Mouse (Mus musculus): ENCODE results near the gene Sh3bp5. TPM values are rescaled to one million over a fixed set of nuclear protein-coding genes. Genes with fewer than 3 reads are reported as not detected.

Gene Sh3bp5
- polyA plus RNA-seq, 1 experiment from 2014 or later = 26.7 TPM

GRCm38 (mm10) chr14:31327196-31327595, 108.7 kb downstream of the Sh3bp5 start:
- Histone ChIP-seq H3K9me3 (ENCODE audit: control insufficient read depth, low read length) (no peaks in the 10 kb centered on the region), H3K4me3 (ENCODE audit: low read depth, low read length) (no peak overlapping the region), H3K9ac (ENCODE audit: low read length) (no peak overlapping the region), H3K4me2 (ENCODE audit: low read depth, severe bottlenecking) (no peak overlapping the region), H3K36me3 (ENCODE audit: control insufficient read depth, insufficient read depth, low read length) (no peaks in the 10 kb centered on the region), H3K4me1 (ENCODE audit: control insufficient read depth, insufficient read depth, low read length) (no peaks in the 10 kb centered on the region), H3K27ac (replicated peaks; ENCODE audit: low read depth, low read length) (no peak overlapping the region), H3K27me3 (ENCODE audit: control insufficient read depth, insufficient read depth, low read length) (no peaks in the 10 kb centered on the region)
- 91% methylated on average over 1 of the region's 1 CpGs for WGBS
- no peak for DNase-seq (ENCODE audit: low spot score)
- no peak for ATAC-seq (ENCODE audit: insufficient number of reproducible peaks, low FRiP score, low TSS enrichment, low read depth)

GRCm38 (mm10) chr14:31326770-31327169, 109.1 kb downstream of the Sh3bp5 start:
- Histone ChIP-seq H3K36me3 (ENCODE audit: control insufficient read depth, insufficient read depth, low read length) (no peaks in the 10 kb centered on the region), H3K27ac (replicated peaks; ENCODE audit: low read depth, low read length) (no peak overlapping the region), H3K4me1 (ENCODE audit: control insufficient read depth, insufficient read depth, low read length) (no peaks in the 10 kb centered on the region), H3K9ac (ENCODE audit: low read length) (no peak overlapping the region), H3K4me2 (ENCODE audit: low read depth, severe bottlenecking) (no peak overlapping the region), H3K4me3 (ENCODE audit: low read depth, low read length) (no peak overlapping the region), H3K27me3 (ENCODE audit: control insufficient read depth, insufficient read depth, low read length) (no peaks in the 10 kb centered on the region), H3K9me3 (ENCODE audit: control insufficient read depth, low read length) (no peaks in the 10 kb centered on the region)
- no peak for DNase-seq (ENCODE audit: low spot score)
- no peak for ATAC-seq (ENCODE audit: insufficient number of reproducible peaks, low FRiP score, low TSS enrichment, low read depth)
- WGBS = 72% methylated on average over 7 of the region's 7 CpGs

- DNase-seq (ENCODE audit: low spot score) (no peak), ATAC-seq (ENCODE audit: insufficient number of reproducible peaks, low FRiP score, low TSS enrichment, low read depth) (no peak)
- Histone ChIP-seq H3K4me2 (ENCODE audit: low read depth, severe bottlenecking) (no peak overlapping the region), H3K36me3 (ENCODE audit: control insufficient read depth, insufficient read depth, low read length) (no peaks in the 10 kb centered on the region), H3K4me3 (ENCODE audit: low read depth, low read length) (no peak overlapping the region), H3K9me3 (ENCODE audit: control insufficient read depth, low read length) (no peaks in the 10 kb centered on the region), H3K27me3 (ENCODE audit: control insufficient read depth, insufficient read depth, low read length) (no peaks in the 10 kb centered on the region), H3K9ac (ENCODE audit: low read length) (no peak overlapping the region), H3K27ac (replicated peaks; ENCODE audit: low read depth, low read length) (no peak overlapping the region), H3K4me1 (ENCODE audit: control insufficient read depth, insufficient read depth, low read length) (no peaks in the 10 kb centered on the region)
- WGBS = 54% methylated on average over 5 of the region's 5 CpGs
Observed at GRCm38 (mm10) chr14:31325551-31325950, 110.3 kb downstream of the Sh3bp5 start.

- Histone ChIP-seq H3K27me3 (ENCODE audit: control insufficient read depth, insufficient read depth, low read length) (no peaks in the 10 kb centered on the region), H3K27ac (replicated peaks; ENCODE audit: low read depth, low read length) (no peak overlapping the region), H3K36me3 (ENCODE audit: control insufficient read depth, insufficient read depth, low read length) (no peaks in the 10 kb centered on the region), H3K4me1 (ENCODE audit: control insufficient read depth, insufficient read depth, low read length) (no peaks in the 10 kb centered on the region), H3K9me3 (ENCODE audit: control insufficient read depth, low read length) (no peaks in the 10 kb centered on the region), H3K4me3 (ENCODE audit: low read depth, low read length) (no peak overlapping the region), H3K4me2 (ENCODE audit: low read depth, severe bottlenecking) (no peak overlapping the region), H3K9ac (ENCODE audit: low read length) (no peak overlapping the region)
- no peak for DNase-seq (ENCODE audit: low spot score)
- 63% methylated on average over 10 of the region's 10 CpGs for WGBS
- ATAC-seq (ENCODE audit: insufficient number of reproducible peaks, low FRiP score, low TSS enrichment, low read depth) = no peak
Observed at GRCm38 (mm10) chr14:31324851-31325250, 111.0 kb downstream of the Sh3bp5 start.

GRCm38 (mm10) chr14:31323849-31324792, 111.8 kb downstream of the Sh3bp5 start, which contains the start of gene Dnah1:
Dnah1 (minus strand) TSS chr14:31323896.
- Histone ChIP-seq H3K4me2 (ENCODE audit: low read depth, severe bottlenecking) (peak within 1 kb of the TSS; percentile 40), H3K36me3 (ENCODE audit: control insufficient read depth, insufficient read depth, low read length) (no peaks in the 10 kb centered on the region), H3K9me3 (ENCODE audit: control insufficient read depth, low read length) (no peaks in the 10 kb centered on the region), H3K4me3 (ENCODE audit: low read depth, low read length) (peak within 1 kb of the TSS; percentile 25), H3K4me1 (ENCODE audit: control insufficient read depth, insufficient read depth, low read length) (no peaks in the 10 kb centered on the region), H3K9ac (ENCODE audit: low read length) (peak within 1 kb of the TSS; percentile 28; the same call in 1 of the 2 replicates), H3K27ac (replicated peaks; ENCODE audit: low read depth, low read length) (no peak within 1 kb of the TSS), H3K27me3 (ENCODE audit: control insufficient read depth, insufficient read depth, low read length) (no peaks in the 10 kb centered on the region)
- DNase-seq (ENCODE audit: low spot score) (peak; percentile 64), ATAC-seq (ENCODE audit: insufficient number of reproducible peaks, low FRiP score, low TSS enrichment, low read depth) (peak; percentile 64; the same call in 1 of the 2 replicates)
- 33% methylated on average over 28 of the region's 28 CpGs for WGBS

- Histone ChIP-seq H3K4me2 (ENCODE audit: low read depth, severe bottlenecking) (peak overlapping the region; percentile 40), H3K9ac (ENCODE audit: low read length) (no peak overlapping the region), H3K4me1 (ENCODE audit: control insufficient read depth, insufficient read depth, low read length) (no peaks in the 10 kb centered on the region), H3K27me3 (ENCODE audit: control insufficient read depth, insufficient read depth, low read length) (no peaks in the 10 kb centered on the region), H3K9me3 (ENCODE audit: control insufficient read depth, low read length) (no peaks in the 10 kb centered on the region), H3K27ac (replicated peaks; ENCODE audit: low read depth, low read length) (no peak overlapping the region), H3K4me3 (ENCODE audit: low read depth, low read length) (no peak overlapping the region), H3K36me3 (ENCODE audit: control insufficient read depth, insufficient read depth, low read length) (no peaks in the 10 kb centered on the region)
- no peak for ATAC-seq (ENCODE audit: insufficient number of reproducible peaks, low FRiP score, low TSS enrichment, low read depth)
- DNase-seq (ENCODE audit: low spot score) = no peak
- WGBS = 84% methylated on average over 4 of the region's 4 CpGs
Observed at GRCm38 (mm10) chr14:31323189-31323588, 112.7 kb downstream of the Sh3bp5 start.

- Histone ChIP-seq H3K9ac (ENCODE audit: low read length) (no peak overlapping the region), H3K27me3 (ENCODE audit: control insufficient read depth, insufficient read depth, low read length) (no peaks in the 10 kb centered on the region), H3K4me3 (ENCODE audit: low read depth, low read length) (no peak overlapping the region), H3K27ac (replicated peaks; ENCODE audit: low read depth, low read length) (no peak overlapping the region), H3K4me2 (ENCODE audit: low read depth, severe bottlenecking) (no peak overlapping the region), H3K4me1 (ENCODE audit: control insufficient read depth, insufficient read depth, low read length) (no peaks in the 10 kb centered on the region), H3K9me3 (ENCODE audit: control insufficient read depth, low read length) (no peaks in the 10 kb centered on the region), H3K36me3 (ENCODE audit: control insufficient read depth, insufficient read depth, low read length) (no peaks in the 10 kb centered on the region)
- 79% methylated on average over 3 of the region's 3 CpGs for WGBS
- no peak for DNase-seq (ENCODE audit: low spot score)
- ATAC-seq (ENCODE audit: insufficient number of reproducible peaks, low FRiP score, low TSS enrichment, low read depth) = no peak
Observed at GRCm38 (mm10) chr14:31322191-31322590, 113.7 kb downstream of the Sh3bp5 start.

- Histone ChIP-seq H3K27me3 (ENCODE audit: control insufficient read depth, insufficient read depth, low read length) (no peaks in the 10 kb centered on the region), H3K9me3 (ENCODE audit: control insufficient read depth, low read length) (no peaks in the 10 kb centered on the region), H3K27ac (replicated peaks; ENCODE audit: low read depth, low read length) (no peak overlapping the region), H3K36me3 (ENCODE audit: control insufficient read depth, insufficient read depth, low read length) (no peaks in the 10 kb centered on the region), H3K9ac (ENCODE audit: low read length) (no peak overlapping the region), H3K4me1 (ENCODE audit: control insufficient read depth, insufficient read depth, low read length) (no peaks in the 10 kb centered on the region), H3K4me3 (ENCODE audit: low read depth, low read length) (no peak overlapping the region), H3K4me2 (ENCODE audit: low read depth, severe bottlenecking) (no peak overlapping the region)
- WGBS = 89% methylated on average over 11 of the region's 11 CpGs
- ATAC-seq (ENCODE audit: insufficient number of reproducible peaks, low FRiP score, low TSS enrichment, low read depth) (no peak), DNase-seq (ENCODE audit: low spot score) (no peak)
Observed at GRCm38 (mm10) chr14:31321181-31321580, 114.7 kb downstream of the Sh3bp5 start.

All from limb, embryonic 11.5 days (tissue).